Mouse (Mus musculus): ENCODE measurements at regions not wholly inside any gene's neighbourhood (a gene's known extent, or its start where the extent isn't known, plus 50 kb on each side); places are given as distances from the start of the nearest gene placed in this dataset.

DNA sequence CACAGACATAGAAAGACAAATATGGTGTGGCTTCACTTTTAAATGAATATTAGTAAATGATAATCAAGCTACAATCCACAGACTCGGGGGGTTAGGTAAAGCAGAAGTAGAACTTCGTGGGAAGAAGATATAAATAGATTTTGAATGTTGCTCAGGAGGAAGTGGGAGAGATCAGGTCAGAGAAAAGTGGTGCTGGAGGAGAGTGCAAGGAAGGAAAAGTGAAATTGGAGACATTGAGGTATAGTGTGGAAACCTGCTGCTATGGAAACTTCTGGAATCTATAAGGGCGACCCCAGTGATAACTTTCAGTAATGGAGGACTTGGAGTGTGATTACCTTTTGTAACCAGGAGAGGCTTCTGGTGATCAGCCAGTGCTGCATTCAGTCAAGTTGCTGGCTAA is 789.4 kb downstream of the Dach1 start:
- TF ChIP-seq CTCF (IDR thresholded peaks at IDR 0.05; ENCODE audit: low read depth) (no peak), EP300 (IDR thresholded peaks at IDR 0.05; ENCODE audit: low read depth) (no peak)
